Mouse (Mus musculus) adrenal gland, adult 18-20 months (tissue): ENCODE measurements around the gene Shank2. TPM values are rescaled to one million over a fixed set of nuclear protein-coding genes. Genes with fewer than 3 reads are reported as not detected.
A peak's percentile ranks its signal among the peaks of the same experiment; 100 is the strongest.

Source experiments
- DNase-seq, 2 experiments: peaks; one replicate each; pipeline ENCODE4 v3.0.0; 2021 to 2022; ENCODE audit warnings: low spot score in 2 of 2
- total RNA-seq, 2 experiments: library from RNA; stranded (reverse); gene quantifications; 1 replicate in 1 of 2; 2 replicates in 1 of 2; pipeline ENCODE4 v1.2.3; 2021

Gene Shank2
- total RNA-seq, 2 experiments from 2014 or later = 8.1 to 18.5 TPM

DNA sequence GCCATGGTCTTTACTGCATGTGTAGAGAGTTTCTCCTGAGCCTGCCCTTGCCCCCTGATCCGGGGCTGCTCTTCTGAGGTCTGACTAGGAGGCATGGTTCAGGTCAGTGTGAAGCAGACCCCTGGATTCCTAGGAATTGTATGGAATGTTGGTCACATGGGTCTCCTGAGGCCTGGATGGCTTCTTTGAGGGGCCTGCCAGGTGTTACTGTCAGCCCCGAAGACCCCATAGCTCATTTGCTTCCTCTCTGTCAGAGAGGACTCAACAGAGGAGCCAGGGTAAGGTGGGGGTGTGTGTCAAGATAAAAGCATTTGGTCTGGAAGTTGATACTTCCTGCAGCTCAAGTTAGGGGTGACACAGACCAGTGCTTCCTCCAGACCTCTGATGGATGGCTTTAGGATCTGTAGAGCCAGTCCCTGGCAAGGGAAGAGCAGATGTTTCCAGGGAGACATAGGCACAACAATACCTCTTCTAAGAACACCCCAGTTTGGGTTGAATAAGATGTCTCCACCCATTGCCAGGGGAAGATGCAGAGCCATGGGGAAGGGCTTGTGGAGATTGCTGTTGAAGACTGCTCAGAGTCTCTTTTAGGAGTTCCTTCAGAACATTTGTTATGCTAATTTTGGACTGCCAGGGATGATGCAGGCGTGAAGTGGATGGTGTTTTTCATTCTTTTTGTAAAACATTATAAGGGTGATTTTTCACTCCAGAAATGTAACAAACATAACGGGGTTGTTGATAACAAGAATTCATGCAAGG, 100.7 kb downstream of the Shank2 start:
- DNase-seq = no peak

DNA sequence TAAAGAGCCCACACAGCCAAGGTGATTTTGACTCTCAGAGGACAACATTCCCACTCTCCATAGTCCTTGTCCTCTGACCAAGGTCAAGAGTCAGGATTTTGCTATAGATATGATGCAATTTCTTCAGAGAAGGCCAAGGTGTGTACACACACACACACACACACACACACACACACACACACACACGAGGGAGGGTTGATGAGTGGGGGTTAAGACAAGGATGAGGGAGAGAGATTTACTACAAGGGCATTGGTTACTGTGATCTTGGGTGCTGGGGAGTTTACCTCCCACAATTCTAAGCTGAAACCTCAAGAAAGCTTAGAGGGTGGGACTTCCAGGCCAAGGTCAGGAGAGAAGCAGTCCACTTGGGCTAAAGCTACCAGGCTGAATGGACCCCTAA, 104.2 kb downstream of the Shank2 start:
- DNase-seq = no peak

GRCm38 (mm10) chr7:144106352-144107011, 104.8 kb downstream of the Shank2 start:
- no peak for DNase-seq

GRCm38 (mm10) chr7:144108141-144108540, 106.4 kb downstream of the Shank2 start:
- no peak for DNase-seq

- DNase-seq = no peak
These were observed 109.4 kb downstream of the Shank2 start for GRCm38 (mm10) chr7:144111026-144111604.

- no peak for DNase-seq
These were observed 110.3 kb downstream of the Shank2 start for GRCm38 (mm10) chr7:144111981-144112380.

GRCm38 (mm10) chr7:144114230-144114629, 112.5 kb downstream of the Shank2 start:
- no peak for DNase-seq

GRCm38 (mm10) chr7:144119562-144119961, 117.8 kb downstream of the Shank2 start:
- DNase-seq = no peak

GRCm38 (mm10) chr7:144132699-144133387, 131.1 kb downstream of the Shank2 start:
- DNase-seq = no peak

DNA sequence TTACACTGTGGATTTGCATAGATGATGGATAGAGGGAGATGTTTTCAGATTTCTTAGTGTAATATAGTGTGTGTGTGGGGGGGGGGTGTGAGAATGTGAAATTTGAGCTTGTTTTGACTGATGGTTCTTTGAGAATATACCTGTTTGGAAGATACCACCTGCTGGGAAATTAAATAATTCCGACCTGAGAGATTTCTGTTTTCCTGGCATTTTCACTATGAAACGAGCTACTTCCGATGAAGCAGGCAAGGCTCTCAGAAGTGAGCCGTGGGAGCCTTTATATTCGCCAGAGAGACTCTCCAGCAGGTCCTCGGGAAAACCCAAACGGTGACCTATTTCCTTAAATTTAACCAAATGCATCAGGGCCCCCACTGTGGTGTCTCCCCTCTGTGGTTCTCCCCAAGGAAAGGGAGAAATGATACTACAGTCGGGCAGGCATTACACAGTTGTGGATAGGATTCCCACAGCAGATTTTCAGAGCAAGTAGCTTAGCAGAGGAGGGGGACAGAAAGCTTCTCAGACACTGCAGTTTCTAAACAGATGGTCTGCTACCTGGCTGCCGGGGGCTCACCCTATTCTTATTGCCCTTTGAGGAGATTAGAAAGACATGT, 131.8 kb downstream of the Shank2 start:
- no peak for DNase-seq

DNA sequence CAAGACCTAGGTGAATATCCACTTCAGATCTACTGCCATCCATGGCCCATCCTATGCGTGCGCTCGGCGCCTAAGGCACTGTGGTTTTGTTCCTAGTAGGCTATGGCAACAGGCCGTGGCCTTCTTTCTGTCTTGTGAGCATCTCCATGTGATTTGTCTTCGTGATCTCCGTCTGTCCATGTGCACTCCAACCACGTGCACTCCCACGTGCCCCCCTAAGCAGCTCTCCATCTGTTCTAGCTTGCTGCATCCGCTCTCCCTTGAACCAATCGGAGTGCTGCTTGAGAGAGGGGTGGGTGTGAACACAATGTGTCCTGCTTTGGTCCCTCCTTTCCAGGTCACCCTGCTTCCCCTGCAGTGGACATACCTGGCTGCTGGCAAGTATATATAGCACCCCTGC, 133.0 kb downstream of the Shank2 start:
- no peak for DNase-seq

DNA sequence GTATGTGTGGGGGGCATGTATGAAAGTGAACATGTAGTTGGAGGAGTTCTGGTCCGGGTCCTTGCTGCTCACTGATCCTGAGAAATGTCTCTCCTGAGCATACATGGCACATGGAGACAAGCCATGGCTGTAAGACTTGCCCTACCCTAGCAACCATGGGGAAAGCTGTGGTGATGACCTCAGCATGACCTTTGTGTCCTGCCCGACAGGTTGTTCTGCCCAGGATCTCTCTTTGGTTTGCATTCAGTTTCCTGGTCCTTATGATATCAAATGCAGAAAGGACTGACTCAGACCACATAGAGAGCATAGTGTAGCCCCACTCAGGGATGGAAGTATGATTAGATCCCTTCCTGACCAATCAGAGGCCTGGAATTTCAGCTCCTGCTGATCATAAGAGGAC, 136.1 kb downstream of the Shank2 start:
- DNase-seq = no peak

DNA sequence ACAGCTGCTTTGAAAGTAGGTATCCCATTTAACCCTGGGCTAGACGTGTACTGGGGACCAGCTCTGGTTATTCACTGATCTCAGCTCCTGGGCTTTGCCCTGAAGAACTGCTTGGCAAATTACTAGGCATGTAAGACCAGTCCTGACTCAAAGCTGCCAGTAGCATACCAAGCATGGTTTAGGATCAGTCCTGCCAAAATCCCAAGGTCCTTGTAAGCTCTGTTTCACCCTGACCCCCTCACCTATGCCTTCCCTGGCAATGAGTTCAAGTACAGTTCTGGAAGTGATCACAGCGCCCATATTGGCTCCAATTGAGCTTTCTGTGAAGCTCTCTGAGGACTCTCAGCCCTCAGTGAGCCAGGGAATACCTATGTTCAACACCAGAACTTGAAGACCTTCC, 136.7 kb downstream of the Shank2 start:
- DNase-seq = peak in 1 of 2 experiments; percentile 6

DNA sequence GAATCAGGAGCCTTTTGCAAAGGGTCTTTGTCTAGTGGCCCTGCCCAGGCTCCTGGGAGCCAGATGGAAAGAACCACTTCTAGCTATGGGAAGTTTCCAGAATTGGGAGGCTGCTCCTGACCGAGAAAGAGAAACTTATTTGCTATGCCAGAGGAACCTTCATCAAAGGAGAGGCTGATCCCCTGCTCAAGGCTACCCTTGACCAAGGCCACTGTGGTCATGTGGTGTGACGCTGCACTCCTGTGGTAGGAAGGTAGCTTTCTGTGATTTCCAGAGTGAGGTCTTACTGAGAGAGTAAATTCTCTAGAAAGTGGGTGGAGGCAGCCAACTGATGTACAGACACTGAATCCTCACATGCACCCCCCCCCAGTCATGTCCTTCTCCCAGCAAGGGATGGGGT, 138.0 kb downstream of the Shank2 start:
- peak in 1 of 2 experiments; percentile 32 for DNase-seq

GRCm38 (mm10) chr7:144140470-144140869, 138.7 kb downstream of the Shank2 start:
- peak in 1 of 2 experiments; percentile 34 for DNase-seq

- no peak for DNase-seq
These were observed 140.3 kb downstream of the Shank2 start for GRCm38 (mm10) chr7:144142036-144142435.

DNA sequence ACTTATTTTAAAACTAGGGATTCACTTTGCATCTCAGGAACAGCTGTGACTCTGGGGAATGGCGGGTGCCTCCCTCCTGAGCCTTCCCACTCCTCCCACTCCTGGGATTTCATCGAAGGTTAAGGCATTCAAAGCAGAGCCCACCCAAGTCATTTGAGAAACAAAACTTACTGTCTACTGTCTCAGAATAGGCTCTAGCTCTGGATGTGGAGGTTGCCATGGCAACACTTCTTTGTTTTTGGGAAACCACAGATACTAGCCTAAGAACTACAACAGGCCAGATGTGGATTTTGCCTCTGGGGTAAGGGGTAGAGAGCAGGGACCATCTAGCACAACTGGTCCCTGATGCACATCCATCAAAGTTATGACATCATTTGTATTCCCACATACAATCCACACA, 142.2 kb downstream of the Shank2 start:
- no peak for DNase-seq

- no peak for DNase-seq
These were observed 146.4 kb downstream of the Shank2 start for GRCm38 (mm10) chr7:144148111-144148510.

GRCm38 (mm10) chr7:144153124-144153523, 151.4 kb downstream of the Shank2 start:
- DNase-seq = no peak

- DNase-seq = no peak
These were observed 152.0 kb downstream of the Shank2 start for GRCm38 (mm10) chr7:144153682-144154081.

DNA sequence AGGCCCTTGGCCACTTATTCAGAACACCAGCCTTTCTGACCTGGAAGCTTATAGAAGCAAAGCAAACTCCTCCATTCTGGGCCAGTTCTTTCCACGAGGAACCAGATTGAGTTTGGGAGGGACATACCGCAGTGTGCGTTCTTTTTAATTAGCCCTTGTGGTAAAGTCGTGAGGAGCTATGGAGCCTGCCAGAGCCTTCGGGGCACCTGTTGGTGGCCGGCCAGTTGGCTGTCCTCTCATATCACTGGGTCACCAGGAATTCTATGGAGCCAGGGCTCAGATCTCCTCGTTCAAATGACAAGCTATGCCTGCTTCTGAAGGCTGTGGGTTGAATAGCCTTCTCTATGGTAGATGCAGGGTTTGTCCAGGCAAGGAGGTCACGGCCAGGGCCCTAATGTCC, 156.2 kb downstream of the Shank2 start:
- no peak for DNase-seq
